Mouse (Mus musculus): ENCODE data around the gene Dck. TPM values are rescaled to one million over a fixed set of nuclear protein-coding genes. Genes with fewer than 3 reads are reported as not detected.

Gene Dck
- polyA plus RNA-seq, 1 experiment, result 4.2 TPM

DNA sequence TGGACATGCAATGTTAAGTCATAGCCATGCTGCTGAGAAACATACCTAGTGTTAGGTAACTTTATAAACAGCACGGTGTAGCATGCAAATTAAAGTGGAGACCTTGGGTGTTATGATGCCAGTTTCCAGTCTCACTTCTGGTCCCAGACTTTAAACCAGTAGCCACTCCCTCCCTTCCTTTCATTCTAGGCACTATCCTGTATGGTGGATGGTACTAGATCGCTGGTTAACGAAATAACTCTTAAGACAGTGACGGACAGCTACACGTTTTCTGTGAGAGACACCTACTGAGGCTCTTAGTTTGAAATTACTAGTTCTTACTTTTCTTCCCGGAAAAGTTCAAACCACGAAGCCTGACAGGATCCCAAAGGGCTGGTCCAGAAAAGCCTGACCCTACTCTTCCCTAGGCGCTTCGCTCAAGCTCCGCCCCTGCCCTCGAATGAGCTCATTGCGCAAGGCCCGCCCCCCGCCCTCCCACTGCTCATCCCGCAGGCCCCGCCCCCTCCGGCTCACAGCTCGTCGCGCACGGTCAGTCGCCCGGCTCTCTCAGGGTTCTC is 288 bp upstream of the Dck start:
- H3K36me3 ChIP-seq (ENCODE audit: control insufficient read depth, insufficient read depth), result no peaks in the 10 kb centered on the region
- peak overlapping the region; percentile 39 for H3ac ChIP-seq (ENCODE audit: control insufficient read depth, insufficient read length)
- peaks cover 20% of the 10 kb centered on the region for H3K79me2 ChIP-seq (ENCODE audit: control insufficient read depth, insufficient read depth)
- peak overlapping the region; percentile 55 for H3K4me3 ChIP-seq
- H3K27me3 ChIP-seq (ENCODE audit: control insufficient read depth, insufficient read depth, insufficient read length), result no peaks in the 10 kb centered on the region
- TF ChIP-seq CEBPB (IDR thresholded peaks at IDR 0.05; ENCODE audit: insufficient read depth, poor library complexity, severe bottlenecking) (0 out of 2 replicates have a peak, but pooled peaks have one; percentile 67), E2F4 (IDR thresholded peaks at IDR 0.05; ENCODE audit: insufficient read depth) (no peak)
- H3K4me2 ChIP-seq (ENCODE audit: low read depth), result peak overlapping the region; percentile 84

DNA sequence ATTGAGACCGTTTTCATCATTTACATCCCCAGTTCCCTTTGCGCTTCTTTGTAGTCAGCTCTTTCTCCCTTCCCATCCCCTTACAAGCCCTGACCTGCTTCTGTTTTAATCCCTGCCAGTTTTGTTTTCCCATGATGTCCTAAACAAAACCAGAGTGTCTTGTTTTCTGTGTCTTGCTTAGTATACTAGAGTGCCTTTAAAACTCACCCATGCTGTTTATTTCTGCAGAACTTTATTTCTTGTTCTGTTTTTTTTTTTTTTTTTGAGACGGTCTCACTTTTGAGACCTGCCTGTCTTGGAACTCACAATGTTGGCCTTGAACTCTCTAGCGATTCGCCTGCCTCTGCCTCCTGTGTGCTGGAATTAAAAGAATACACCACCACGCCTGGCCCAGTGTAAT is 791 bp downstream of the Dck start:
- TF ChIP-seq TCF12 (IDR thresholded peaks at IDR 0.05; ENCODE audit: insufficient read depth, poor library complexity, severe bottlenecking) (no peak), USF1 (IDR thresholded peaks at IDR 0.05; ENCODE audit: low read depth) (no peak), E2F4 (IDR thresholded peaks at IDR 0.05; ENCODE audit: insufficient read depth) (no peak), REST (IDR thresholded peaks at IDR 0.05; ENCODE audit: insufficient read depth, insufficient read length) (no peak), SRF (IDR thresholded peaks at IDR 0.05; ENCODE audit: control insufficient read depth, insufficient read length, low read depth) (no peak)
- Histone ChIP-seq H3K79me2 (ENCODE audit: control insufficient read depth, insufficient read depth) (peaks cover 20% of the 10 kb centered on the region), H3K4me2 (ENCODE audit: low read depth) (peak overlapping the region; percentile 78)

DNA sequence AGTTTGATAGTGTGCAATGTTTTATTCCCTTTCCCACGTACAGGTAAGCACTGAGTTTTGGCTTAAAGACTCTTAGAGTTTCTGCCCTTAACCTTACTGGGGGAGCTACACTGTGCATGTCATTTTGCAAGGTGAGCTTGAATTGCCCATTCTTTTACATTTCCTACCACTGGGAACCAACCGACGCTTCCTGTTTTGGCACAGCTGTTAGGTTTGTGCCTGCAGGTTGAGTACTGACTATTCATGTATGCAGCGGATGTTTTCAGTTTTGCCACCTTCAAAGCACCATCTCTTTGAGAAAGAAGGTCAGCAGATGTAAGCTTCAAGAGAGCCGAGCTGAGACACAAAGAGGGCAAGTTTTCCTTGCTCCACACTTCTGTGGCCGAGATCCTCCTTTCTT is 1.3 kb downstream of the Dck start:
- TF ChIP-seq TCF3 (IDR thresholded peaks at IDR 0.05; ENCODE audit: insufficient read length, low read depth), result no peak
- no peak for TF ChIP-seq USF1 (IDR thresholded peaks at IDR 0.05; ENCODE audit: low read depth)
- no peak for TF ChIP-seq CEBPB (IDR thresholded peaks at IDR 0.05; ENCODE audit: insufficient read depth, poor library complexity, severe bottlenecking)
- no peak for TF ChIP-seq POLR2AphosphoS2 (IDR thresholded peaks at IDR 0.05; ENCODE audit: insufficient read length, low read depth)
- TF ChIP-seq REST (IDR thresholded peaks at IDR 0.05; ENCODE audit: insufficient read depth, insufficient read length), result no peak
- no peak for TF ChIP-seq MYOD1 (IDR thresholded peaks at IDR 0.05; ENCODE audit: control insufficient read depth in 1 of 3, insufficient read length in 2 of 3, low read depth in 2 of 3)
- TF ChIP-seq POLR2A (IDR thresholded peaks at IDR 0.05; ENCODE audit: insufficient read length, low read depth), result no peak
- TF ChIP-seq MYOG (IDR thresholded peaks at IDR 0.05; ENCODE audit: control insufficient read depth in 1 of 3, insufficient read depth in 1 of 3, insufficient read length in 2 of 3, low read depth in 2 of 3), result no peak
- TF ChIP-seq SRF (IDR thresholded peaks at IDR 0.05; ENCODE audit: control insufficient read depth, insufficient read length, low read depth), result no peak
- no peak for TF ChIP-seq MAX (IDR thresholded peaks at IDR 0.05; ENCODE audit: low read depth)
- TF ChIP-seq E2F4 (IDR thresholded peaks at IDR 0.05; ENCODE audit: insufficient read depth), result no peak
- TF ChIP-seq TCF12 (IDR thresholded peaks at IDR 0.05; ENCODE audit: insufficient read depth, poor library complexity, severe bottlenecking), result no peak

More for the DNA sequence above, 791 bp downstream of the Dck start:
- peak overlapping the region; percentile 39 for H3ac ChIP-seq (ENCODE audit: control insufficient read depth, insufficient read length)
- peak overlapping the region; percentile 55 for H3K4me3 ChIP-seq
- no peaks in the 10 kb centered on the region for H3K27me3 ChIP-seq (ENCODE audit: control insufficient read depth, insufficient read depth, insufficient read length)
- peaks cover 4% of the 10 kb centered on the region for H3K36me3 ChIP-seq (ENCODE audit: control insufficient read depth, insufficient read depth)

DNA sequence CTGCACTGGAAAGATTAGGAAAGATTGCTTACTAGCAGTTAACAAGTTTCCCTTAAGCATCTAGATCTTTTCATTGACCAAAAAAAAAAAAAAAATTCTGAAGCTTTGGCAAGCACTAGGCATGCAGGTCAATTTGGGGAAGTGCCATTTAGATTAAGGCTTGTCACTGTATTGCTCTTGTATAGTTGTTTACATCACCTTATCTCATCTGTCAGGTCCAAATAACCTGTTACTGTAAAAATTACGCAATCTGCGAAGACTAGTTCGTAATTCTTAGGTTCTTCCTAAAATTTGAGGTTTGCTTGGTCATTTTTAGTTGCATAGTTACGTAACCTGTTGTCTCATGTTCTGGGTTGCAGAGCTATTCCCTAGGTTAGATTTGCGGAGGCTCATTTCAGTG is 2.1 kb downstream of the Dck start:
- no peak overlapping the region for H3K4me3 ChIP-seq
- H3K4me2 ChIP-seq (ENCODE audit: low read depth), result no peak overlapping the region
- H3K79me2 ChIP-seq (ENCODE audit: control insufficient read depth, insufficient read depth), result peaks cover 20% of the 10 kb centered on the region
- TF ChIP-seq MAX (IDR thresholded peaks at IDR 0.05; ENCODE audit: low read depth) (no peak), E2F4 (IDR thresholded peaks at IDR 0.05; ENCODE audit: insufficient read depth) (no peak), POLR2AphosphoS2 (IDR thresholded peaks at IDR 0.05; ENCODE audit: insufficient read length, low read depth) (no peak)
- H3ac ChIP-seq (ENCODE audit: control insufficient read depth, insufficient read length), result no peak overlapping the region
- no peaks in the 10 kb centered on the region for H3K27me3 ChIP-seq (ENCODE audit: control insufficient read depth, insufficient read depth, insufficient read length)
- H3K36me3 ChIP-seq (ENCODE audit: control insufficient read depth, insufficient read depth), result peaks cover 4% of the 10 kb centered on the region

More for the DNA sequence above, 1.3 kb downstream of the Dck start:
- H3K27me3 ChIP-seq (ENCODE audit: control insufficient read depth, insufficient read depth, insufficient read length), result no peaks in the 10 kb centered on the region
- H3K79me2 ChIP-seq (ENCODE audit: control insufficient read depth, insufficient read depth), result peaks cover 20% of the 10 kb centered on the region
- peak overlapping the region; percentile 78 for H3K4me2 ChIP-seq (ENCODE audit: low read depth)
- H3K4me3 ChIP-seq, result peak overlapping the region; percentile 55
- H3ac ChIP-seq (ENCODE audit: control insufficient read depth, insufficient read length), result no peak overlapping the region
- peaks cover 4% of the 10 kb centered on the region for H3K36me3 ChIP-seq (ENCODE audit: control insufficient read depth, insufficient read depth)

DNA sequence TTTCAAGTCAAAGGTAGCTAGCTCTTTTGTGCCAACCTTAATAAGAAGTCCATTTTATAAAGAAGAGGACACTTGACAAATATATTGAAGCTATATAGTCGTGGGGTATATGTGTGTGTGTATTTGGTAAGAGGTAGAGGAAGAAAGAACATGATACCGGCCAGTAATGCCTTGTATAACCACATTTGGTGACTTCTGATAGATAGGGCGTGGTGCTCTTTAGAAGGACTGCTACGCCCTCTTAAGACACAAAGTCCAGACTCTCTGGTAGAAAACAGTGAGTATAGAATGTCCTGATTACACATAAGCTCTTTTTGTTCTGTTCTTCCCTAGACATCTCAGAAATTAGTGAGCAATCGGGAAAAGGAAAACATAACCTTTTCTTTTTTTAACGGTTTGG is 3.4 kb downstream of the Dck start:
- H3ac ChIP-seq (ENCODE audit: control insufficient read depth, insufficient read length), result no peak overlapping the region
- H3K4me2 ChIP-seq (ENCODE audit: low read depth), result no peak overlapping the region
- H3K36me3 ChIP-seq (ENCODE audit: control insufficient read depth, insufficient read depth), result peaks cover 8% of the 10 kb centered on the region
- H3K27me3 ChIP-seq (ENCODE audit: control insufficient read depth, insufficient read depth, insufficient read length), result no peaks in the 10 kb centered on the region
- peaks cover 20% of the 10 kb centered on the region for H3K79me2 ChIP-seq (ENCODE audit: control insufficient read depth, insufficient read depth)
- TF ChIP-seq CEBPB (IDR thresholded peaks at IDR 0.05; ENCODE audit: insufficient read depth, poor library complexity, severe bottlenecking) (no peak), REST (IDR thresholded peaks at IDR 0.05; ENCODE audit: insufficient read depth, insufficient read length) (no peak), MYOD1 (IDR thresholded peaks at IDR 0.05; ENCODE audit: control insufficient read depth in 1 of 3, insufficient read length in 2 of 3, low read depth in 2 of 3) (no peak), E2F4 (IDR thresholded peaks at IDR 0.05; ENCODE audit: insufficient read depth) (no peak)
- no peak overlapping the region for H3K4me3 ChIP-seq
